Mouse (Mus musculus) small intestine, adult 10 weeks (tissue): Measurements from ENCODE around the gene Sprr2k. TPM values are rescaled to one million over a fixed set of nuclear protein-coding genes. Genes with fewer than 3 reads are reported as not detected.

Experiments
- polyA plus RNA-seq: library from polyadenylated mRNA; stranded (reverse); fragments of 350-450 nt; fragmentation: Illumina TruSeq; extraction: RNeasy Lipid Tissue Mini Kit (QIAGEN cat#74804); gene quantifications from one replicate; pipeline ENCODE4 v1.2.3, GENCODE M21; 2014; ENCODE audit warnings: low replicate concordance

Gene Sprr2k
- polyA plus RNA-seq: not detected

DNA sequence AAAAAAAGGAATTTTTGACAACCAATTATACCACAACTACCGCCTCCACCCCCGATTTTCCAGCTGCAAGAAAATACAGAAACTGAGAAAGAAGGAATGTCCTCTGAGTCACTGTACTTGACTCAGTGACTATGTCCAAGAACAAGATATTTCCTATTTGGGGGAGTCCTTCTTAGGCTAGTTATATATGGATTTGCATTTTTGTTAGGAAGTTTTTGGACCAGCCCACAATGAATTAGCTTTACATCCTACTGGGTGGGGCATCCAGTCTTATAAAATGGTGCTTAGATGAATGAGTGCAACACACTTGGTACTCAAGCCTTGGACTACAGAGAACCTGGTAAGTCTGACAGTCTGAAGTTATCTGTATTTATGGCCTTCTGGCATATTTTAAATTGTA lies at the start of gene Sprr2k:
Sprr2k (plus strand) TSS at position 301 of the 400 bp plus-strand sequence.

DNA sequence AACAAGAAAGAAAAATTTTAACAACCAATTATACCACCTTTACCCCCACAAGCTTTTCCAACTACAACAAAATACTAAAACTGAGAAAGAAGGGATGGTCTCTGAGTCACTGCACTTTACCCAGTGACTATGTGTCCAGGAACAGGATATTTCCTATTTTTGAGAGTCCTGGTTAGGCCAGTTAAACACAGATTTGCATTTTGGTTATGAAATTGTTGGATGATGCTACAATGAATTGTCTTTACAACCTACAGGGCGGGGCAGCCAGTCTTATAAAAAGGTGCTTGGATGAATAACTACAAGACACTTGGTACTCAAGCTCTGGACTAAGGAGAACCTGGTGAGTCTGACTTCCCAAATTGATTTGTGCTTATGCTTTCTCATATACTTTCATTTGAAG lies 47.0 kb upstream of the Sprr2k start, which contains the start of gene Sprr2h:
Sprr2h (plus strand) TSS at position 301 of the 400 bp plus-strand sequence.

DNA sequence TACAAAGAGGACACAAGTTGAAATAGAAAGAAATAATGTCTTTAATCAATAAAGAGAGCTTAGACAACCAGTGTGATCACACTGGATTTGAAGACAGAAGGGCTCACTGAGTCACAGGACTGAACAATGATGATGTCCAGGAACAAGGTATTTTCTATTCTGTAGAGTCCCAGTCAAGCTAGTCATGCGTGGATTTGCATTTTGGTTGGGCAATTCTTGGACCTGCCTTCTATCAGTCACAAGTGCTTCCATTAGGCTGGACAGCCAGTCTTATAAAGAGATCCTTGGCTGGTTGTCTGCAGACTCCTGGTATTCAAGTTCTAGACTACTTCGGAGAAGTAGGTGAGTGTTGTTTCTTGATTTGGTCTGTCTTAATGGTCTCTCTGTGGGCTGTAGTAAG lies 24.7 kb upstream of the Sprr2k start, which contains the start of gene Sprr2i:
Sprr2i (plus strand) TSS at position 301 of the 400 bp plus-strand sequence.

DNA sequence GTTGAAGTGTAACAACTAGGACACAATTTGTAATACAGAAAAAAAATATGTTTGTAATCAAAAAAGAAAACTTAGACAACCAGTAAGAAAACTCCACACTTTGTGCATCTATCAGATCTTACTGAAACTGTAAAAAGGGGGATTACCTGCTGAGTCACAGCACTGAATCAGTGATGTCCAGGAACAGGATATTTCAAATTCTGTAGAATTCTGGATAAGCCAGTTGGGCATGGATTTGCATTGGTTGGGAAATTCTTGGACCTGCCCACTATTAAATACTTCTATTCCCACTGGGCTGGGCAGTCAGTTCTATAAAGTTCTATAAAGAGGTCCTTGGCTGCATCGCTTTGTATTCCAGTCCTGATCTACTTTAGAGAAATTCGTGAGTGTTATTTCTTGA lies 14.6 kb upstream of the Sprr2k start, which contains the start of gene Sprr2j-ps:
Sprr2j-ps (plus strand) TSS at position 301 of the 400 bp plus-strand sequence.

DNA sequence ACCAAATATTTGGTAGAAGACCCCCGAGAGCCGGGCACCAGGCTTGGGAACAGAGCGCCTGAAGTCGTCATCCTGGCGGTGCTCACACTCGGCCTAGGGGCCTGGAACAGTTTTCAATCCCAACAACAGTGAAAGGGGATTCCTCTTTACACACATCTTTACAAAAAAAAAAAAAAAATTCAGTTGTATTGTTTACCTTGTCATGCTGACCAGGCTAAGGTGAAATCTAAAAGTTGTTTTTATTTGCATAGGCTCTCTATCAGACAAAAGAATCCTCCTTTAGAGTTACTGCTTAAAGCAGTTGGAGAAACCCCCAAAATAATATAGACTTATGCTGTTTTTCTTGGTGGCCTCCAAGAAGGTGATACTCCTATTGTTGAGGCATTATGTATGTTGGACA lies 3.1 kb upstream of the Sprr2k start, which contains the start of gene Gm9774:
Gm9774 (minus strand) TSS at position 101 of the 400 bp plus-strand sequence.

DNA sequence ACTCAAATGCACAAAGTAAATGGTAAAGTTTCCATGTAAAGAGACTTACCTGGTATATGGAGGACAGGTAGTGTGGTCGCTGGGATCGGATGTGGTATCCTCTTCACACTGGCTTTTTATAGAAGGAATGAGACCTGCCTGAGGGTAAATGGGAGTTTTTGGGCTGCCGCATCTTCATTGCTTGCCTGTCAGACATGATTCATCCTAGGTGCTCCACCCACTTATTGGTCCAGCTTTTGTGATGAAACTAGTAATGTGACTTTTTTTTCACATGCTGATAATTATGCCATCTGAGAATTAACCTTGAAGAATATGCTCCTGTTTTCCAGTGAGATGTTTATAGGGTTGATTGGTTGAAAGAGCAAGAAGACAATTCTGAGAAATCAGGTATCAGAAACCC lies 6.3 kb downstream of the Sprr2k start, which contains the start of gene Sprr1b:
Sprr1b (minus strand) TSS at position 101 of the 400 bp plus-strand sequence.

DNA sequence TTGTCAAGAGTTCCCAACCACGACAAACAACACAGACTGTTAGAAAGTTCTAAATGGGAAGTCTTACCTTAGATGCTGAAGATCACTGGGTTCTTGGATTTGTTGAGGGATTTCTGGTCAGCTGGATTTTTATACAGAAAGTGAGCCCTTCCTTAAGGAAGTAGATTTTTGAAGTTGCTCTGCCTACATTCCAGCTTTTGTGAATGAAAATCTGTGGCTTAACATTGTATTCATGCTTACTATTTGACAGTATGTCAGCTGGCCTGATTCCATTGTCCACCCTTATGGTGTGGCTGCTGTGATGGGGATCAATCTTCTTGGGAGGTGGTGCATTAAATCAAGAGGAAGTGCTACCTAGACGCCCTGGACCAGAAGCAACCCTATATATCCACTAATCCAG lies 26.2 kb downstream of the Sprr2k start, which contains the start of gene Sprr3:
Sprr3 (minus strand) TSS at position 101 of the 400 bp plus-strand sequence.

Other genes with a start within 250 kb of the Sprr2k start
- 193 TPM for gene Sprr2a1, start 216.8 kb upstream of the Sprr2k start, polyA plus RNA-seq
- gene Sprr2a2, start 216.7 kb upstream of the Sprr2k start, polyA plus RNA-seq: 459 TPM
- 13.9 TPM for gene Sprr2a3, start 147.2 kb upstream of the Sprr2k start, polyA plus RNA-seq
- not detected for gene Sprr2b, start 116.0 kb upstream of the Sprr2k start, polyA plus RNA-seq
- gene Sprr2d, start 93.4 kb upstream of the Sprr2k start, polyA plus RNA-seq: not detected
- gene Sprr2e, start 80.4 kb upstream of the Sprr2k start, polyA plus RNA-seq: not detected
- not detected for gene Sprr2f, start 67.4 kb upstream of the Sprr2k start, polyA plus RNA-seq
- not detected for gene Sprr2h, start 46.9 kb upstream of the Sprr2k start, polyA plus RNA-seq
- gene Sprr2i, start 24.6 kb upstream of the Sprr2k start, polyA plus RNA-seq: not detected
- gene Sprr2j-ps, start 14.5 kb upstream of the Sprr2k start, polyA plus RNA-seq: not detected
- gene Gm9774, start 3.2 kb upstream of the Sprr2k start, polyA plus RNA-seq: 5.0 TPM
- gene Sprr1b, start 6.2 kb downstream of the Sprr2k start, polyA plus RNA-seq: not detected
- gene Sprr3, start 26.1 kb downstream of the Sprr2k start, polyA plus RNA-seq: not detected
- 1.4 TPM for gene Sprr1a, start 53.3 kb downstream of the Sprr2k start, polyA plus RNA-seq
- gene Sprr4, start 67.9 kb downstream of the Sprr2k start, polyA plus RNA-seq: not detected
- gene 2310046K23Rik, start 101.9 kb downstream of the Sprr2k start, polyA plus RNA-seq: not detected
- not detected for gene Ivl, start 141.2 kb downstream of the Sprr2k start, polyA plus RNA-seq
- gene Smcp, start 156.4 kb downstream of the Sprr2k start, polyA plus RNA-seq: 0.93 TPM
- not detected for gene 2210017I01Rik, start 174.9 kb downstream of the Sprr2k start, polyA plus RNA-seq
- gene Lce6a, start 189.1 kb downstream of the Sprr2k start, polyA plus RNA-seq: not detected
- gene Lce1a1, start 215.7 kb downstream of the Sprr2k start, polyA plus RNA-seq: not detected
- gene Lce1b, start 224.3 kb downstream of the Sprr2k start, polyA plus RNA-seq: not detected
- not detected for gene Lce1a2, start 237.7 kb downstream of the Sprr2k start, polyA plus RNA-seq
- not detected for gene Lce1c, start 246.7 kb downstream of the Sprr2k start, polyA plus RNA-seq